Mouse (Mus musculus) olfactory bulb, adult 2 months (tissue): Measurements from ENCODE around the gene Zswim4. TPM values are rescaled to one million over a fixed set of nuclear protein-coding genes. Genes with fewer than 3 reads are reported as not detected.
A peak's percentile ranks its signal among the peaks of the same experiment; 100 is the strongest.

ENCODE experiments used
- H3K27ac ChIP-seq: fragments of 200-500 bp; 2 replicates; pipeline ENCODE4 v1.5.1; 2012; ENCODE audit warnings: low read depth, low read length; ENCODE audit not compliant: insufficient read depth
- H3K4me1 ChIP-seq: fragments of 200-500 bp; 2 replicates; pipeline ENCODE4 v1.6.1; 2012; ENCODE audit warnings: low read length; ENCODE audit not compliant: control insufficient read depth, insufficient read depth
- H3K4me3 ChIP-seq: fragments of 200-500 bp; 2 replicates; pipeline ENCODE4 v1.5.1; 2012; ENCODE audit warnings: mild to moderate bottlenecking, low read depth, low read length, moderate library complexity; ENCODE audit not compliant: insufficient read depth
- CTCF ChIP-seq: fragments of 200-500 bp; IDR thresholded peaks from 2 replicates; pipeline ENCODE4 v1.5.1; 2012; ENCODE audit warnings: low read depth, mild to moderate bottlenecking, low read length, moderate library complexity; ENCODE audit not compliant: insufficient read depth
- POLR2A ChIP-seq: fragments of 200-500 bp; IDR thresholded peaks from 2 replicates; pipeline ENCODE4 v1.6.1; 2012; ENCODE audit warnings: mild to moderate bottlenecking, low read depth, low read length, moderate library complexity; ENCODE audit not compliant: insufficient read depth
- WGBS: fragments of 180-500 bp; shearing (Covaris S2); methylation state at CpG from one replicate; pipeline ENCODE4 v1.1.7; 2018; 5-methylcytosine and 5-hydroxymethylcytosine counted together
- polyA plus RNA-seq: library from polyadenylated mRNA; stranded (reverse); fragments of >200 nt; gene quantifications from 2 replicates; pipeline ENCODE4 v1.2.4, GENCODE M21; 2012; ENCODE audit warnings: low replicate concordance; ENCODE audit not compliant: missing spikeins, insufficient read depth, insufficient read length

The Zswim4 gene
- polyA plus RNA-seq, 1 experiment: 65.7 TPM

DNA sequence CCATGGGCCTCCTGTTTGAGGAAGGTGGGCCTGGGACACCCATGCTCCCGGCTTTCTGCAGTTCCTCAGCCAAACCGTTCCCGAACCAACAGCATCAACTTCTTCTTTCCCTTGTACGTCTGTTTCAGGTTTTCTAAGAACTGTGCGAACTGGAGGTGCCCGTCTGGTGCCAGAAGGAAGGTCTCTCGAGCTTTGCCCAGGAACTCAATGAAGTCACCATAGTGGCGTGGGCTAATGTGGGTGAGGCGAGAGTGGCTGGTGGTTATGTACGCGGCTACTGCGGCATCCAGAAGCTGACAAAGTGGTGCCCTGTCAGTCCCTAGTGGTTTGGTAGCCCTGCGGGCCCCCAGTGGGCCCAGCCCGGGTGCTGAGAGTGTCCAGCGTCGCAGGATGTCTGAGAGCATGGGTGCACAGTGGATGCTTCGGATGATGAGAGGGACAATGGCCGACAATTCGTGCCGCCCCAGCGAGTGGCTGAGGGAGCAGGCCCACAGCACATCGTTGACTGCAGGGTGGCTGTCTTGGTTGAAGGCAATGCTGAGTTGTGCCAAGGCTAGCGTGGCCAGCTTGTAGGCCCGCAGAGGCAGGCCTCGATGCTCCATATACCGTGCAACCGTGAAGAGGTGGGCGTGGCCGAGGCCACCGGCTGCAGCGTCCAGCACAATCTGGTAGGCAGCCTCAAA lies 24.8 kb downstream of the Zswim4 start:
- H3K4me3 ChIP-seq: no peak overlapping the region
- H3K4me1 ChIP-seq: peaks cover 22% of the 10 kb centered on the region
- H3K27ac ChIP-seq: no peak overlapping the region
- TF ChIP-seq POLR2A: no peak
- no peak for TF ChIP-seq CTCF
- 92% methylated on average over 31 of the region's 31 CpGs for WGBS

GRCm38 (mm10) chr8:84211202-84211601 lies 25.7 kb downstream of the Zswim4 start:
- Histone ChIP-seq H3K27ac (no peak overlapping the region), H3K4me1 (peaks cover 22% of the 10 kb centered on the region), H3K4me3 (no peak overlapping the region)
- TF ChIP-seq CTCF: no peak
- WGBS: 88% methylated on average over 3 of the region's 3 CpGs

- Histone ChIP-seq H3K4me3 (peak overlapping the region; percentile 26), H3K4me1 (peaks cover 22% of the 10 kb centered on the region), H3K27ac (peak overlapping the region; percentile 37; the same call in 1 of the 2 replicates)
- 53% methylated on average over 34 of the region's 34 CpGs for WGBS
- peak; percentile 87 for TF ChIP-seq CTCF
- no peak for TF ChIP-seq POLR2A
Measured at GRCm38 (mm10) chr8:84210167-84210791, 26.6 kb downstream of the Zswim4 start.

DNA sequence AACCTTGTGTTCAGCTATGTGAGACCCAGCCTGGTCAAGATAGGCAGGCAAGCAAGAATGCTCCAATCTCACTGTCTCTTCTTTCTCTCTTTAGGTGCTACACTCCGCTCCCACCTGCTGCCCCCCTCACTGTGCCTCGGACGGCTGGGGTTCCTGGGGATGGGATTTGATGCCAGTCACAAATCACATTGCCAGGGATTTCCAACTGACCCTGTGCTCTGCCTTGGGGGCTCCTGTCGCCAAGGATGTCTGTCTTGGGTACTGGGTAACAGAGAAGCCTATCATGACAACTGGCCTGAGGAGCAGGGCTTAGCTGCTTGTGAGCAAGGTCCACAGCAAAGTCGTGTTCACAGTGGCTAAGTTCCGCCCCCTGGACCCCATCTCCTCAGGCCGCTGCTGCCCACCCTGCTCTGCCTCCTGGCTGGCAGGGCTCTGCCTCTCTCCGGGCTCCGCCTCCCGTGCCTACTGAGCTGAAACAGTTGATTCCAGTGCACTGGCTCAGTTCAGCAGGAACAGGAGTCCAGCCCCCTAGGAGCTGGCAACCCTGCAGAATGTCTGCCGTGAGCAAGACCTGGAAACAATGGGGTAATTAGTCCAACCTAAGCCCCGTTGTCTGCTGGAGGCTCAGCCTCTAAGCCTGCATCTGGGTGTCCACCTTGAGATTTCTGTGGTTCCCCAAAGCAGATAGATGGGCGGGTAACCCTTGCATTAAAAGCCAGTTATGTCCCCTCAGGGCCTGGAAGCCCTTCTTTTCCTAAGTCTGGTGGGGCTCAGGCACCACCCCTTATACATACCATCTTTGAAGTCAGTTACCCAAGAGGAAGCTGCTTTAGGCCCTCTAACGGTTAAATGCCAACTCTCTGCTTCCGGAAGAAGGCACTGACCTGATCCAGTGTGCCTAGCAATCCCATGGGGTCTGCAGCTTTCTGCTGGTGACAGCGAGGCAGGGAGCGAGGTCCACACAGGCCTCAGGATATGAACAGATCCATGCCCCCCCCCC lies 28.2 kb downstream of the Zswim4 start:
- Histone ChIP-seq H3K27ac (peak overlapping the region; percentile 2; the same call in 1 of the 2 replicates), H3K4me1 (peaks cover 27% of the 10 kb centered on the region), H3K4me3 (no peak overlapping the region)
- WGBS: 35% methylated on average over 17 of the region's 17 CpGs
- TF ChIP-seq CTCF: no peak
- no peak for TF ChIP-seq POLR2A

DNA sequence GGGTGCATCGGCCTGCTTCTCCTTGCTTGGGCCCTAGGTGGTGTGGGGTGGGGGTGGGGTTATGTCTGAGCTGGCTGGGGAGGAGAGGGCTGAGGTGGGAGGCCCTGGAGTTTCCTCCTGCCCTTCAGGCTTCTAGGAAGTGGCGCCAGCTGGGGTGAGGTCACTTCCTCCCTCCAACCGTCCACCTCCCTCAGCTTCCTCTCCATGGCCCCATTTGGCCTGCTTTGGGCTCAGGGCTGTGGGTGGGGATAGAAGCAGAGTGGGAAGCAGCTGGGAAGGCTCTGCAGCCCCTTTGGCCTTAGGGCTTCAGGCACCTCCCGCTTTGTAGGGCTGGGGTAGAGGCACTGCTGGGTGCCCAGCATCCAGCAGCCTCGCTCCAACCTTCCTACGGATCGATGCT lies 29.0 kb downstream of the Zswim4 start:
- Histone ChIP-seq H3K4me1 (peaks cover 35% of the 10 kb centered on the region), H3K27ac (0 out of 2 replicates have a peak overlapping the region, but pooled peaks have one; percentile 2), H3K4me3 (no peak overlapping the region)
- TF ChIP-seq POLR2A (no peak), CTCF (no peak)
- WGBS: 71% methylated on average over 7 of the region's 7 CpGs

GRCm38 (mm10) chr8:84206666-84207065 lies 30.2 kb downstream of the Zswim4 start:
- no peak overlapping the region for H3K27ac ChIP-seq
- 95% methylated on average over 3 of the region's 3 CpGs for WGBS
- no peak for TF ChIP-seq CTCF
- no peak for TF ChIP-seq POLR2A
- no peak overlapping the region for H3K4me3 ChIP-seq
- peaks cover 45% of the 10 kb centered on the region for H3K4me1 ChIP-seq

GRCm38 (mm10) chr8:84205073-84205472 lies 31.8 kb downstream of the Zswim4 start:
- WGBS: 93% methylated on average over 5 of the region's 5 CpGs
- no peak overlapping the region for H3K4me3 ChIP-seq
- H3K4me1 ChIP-seq: peaks cover 56% of the 10 kb centered on the region
- TF ChIP-seq POLR2A (no peak), CTCF (no peak)
- H3K27ac ChIP-seq: no peak overlapping the region

GRCm38 (mm10) chr8:84203975-84204772 lies 32.7 kb downstream of the Zswim4 start:
- H3K27ac ChIP-seq: peak overlapping the region; percentile 76
- WGBS: 63% methylated on average over 13 of the region's 13 CpGs
- TF ChIP-seq CTCF (no peak), POLR2A (no peak)
- H3K4me3 ChIP-seq: peak overlapping the region; percentile 34
- peaks cover 53% of the 10 kb centered on the region for H3K4me1 ChIP-seq
